Mouse (Mus musculus): Measurements from ENCODE around the gene Trp53tg5. TPM values are rescaled to one million over a fixed set of nuclear protein-coding genes. Genes with fewer than 3 reads are reported as not detected.
A peak's percentile ranks its signal among the peaks of the same experiment; 100 is the strongest.

The Trp53tg5 gene
- total and polyA plus RNA-seq, 3 experiments: not detected

DNA sequence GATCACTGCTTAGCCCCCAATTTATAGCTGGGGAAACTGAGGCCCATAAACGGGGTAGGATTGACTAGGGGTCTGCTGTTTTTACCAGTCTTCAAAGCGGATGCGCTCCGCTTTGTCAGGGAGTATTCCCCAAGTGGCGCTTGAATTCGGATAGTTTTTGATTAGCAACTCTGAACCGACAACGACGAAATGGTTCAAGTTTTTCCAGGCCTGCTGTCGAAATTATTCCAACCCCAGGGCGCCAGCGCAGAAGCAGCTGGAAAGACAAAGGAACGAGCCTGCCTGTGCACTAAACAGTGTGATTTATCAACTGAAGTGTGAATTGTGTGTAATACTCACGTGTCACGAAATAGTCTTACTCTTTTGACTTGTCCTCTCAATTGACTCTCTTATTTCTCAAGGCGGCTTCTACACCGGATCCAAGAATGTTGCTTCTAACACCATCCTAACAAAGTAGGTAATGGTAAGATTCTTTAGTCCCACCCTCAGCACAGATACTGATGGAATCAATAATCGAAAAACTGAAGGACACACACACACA, 30.0 kb downstream of the Trp53tg5 start, which contains the start of gene Sdc4:
Gene Sdc4, minus strand, starts transcription at position 428 of the 541 bp plus-strand sequence.
- H3K36me3 ChIP-seq (replicated peaks in 1 of 2; ENCODE audit: control insufficient read depth in 1 of 2, insufficient read depth in 1 of 2, low read length in 1 of 2): peaks cover 0 to 15% of the 10 kb centered on the region in 2 experiments
- H3K4me3 ChIP-seq (replicated peaks in 1 of 3; ENCODE audit: low read depth in 2 of 3, low read length in 2 of 3, poor library complexity in 1 of 3): peak within 1 kb of the TSS; percentile 58 to 72 (median 63)
- H3K9me3 ChIP-seq (replicated peaks; ENCODE audit: low read length): no peaks in the 10 kb centered on the region
- H3K79me2 ChIP-seq (replicated peaks; ENCODE audit: control insufficient read depth, extremely low read depth, insufficient read depth, poor library complexity, severe bottlenecking): peaks cover 31% of the 10 kb centered on the region
- peak within 1 kb of the TSS; percentile 87 for H3K9ac ChIP-seq (ENCODE audit: insufficient read depth, low read depth)
- no peak for TF ChIP-seq HCFC1 (IDR thresholded peaks at IDR 0.05; ENCODE audit: low read depth, low read length)
- TF ChIP-seq SIN3A (IDR thresholded peaks at IDR 0.05; ENCODE audit: low read length): no peak
- no peak for TF ChIP-seq USF2 (conservative IDR thresholded peaks at IDR 0.05; ENCODE audit: low read depth, low read length)
- no peak for TF ChIP-seq TCF12 (IDR thresholded peaks at IDR 0.05; ENCODE audit: low read depth, low read length)
- TF ChIP-seq ELF1 (IDR thresholded peaks at IDR 0.05; ENCODE audit: low read depth, low read length): no peak
- TF ChIP-seq NELFE (IDR thresholded peaks at IDR 0.05; ENCODE audit: low read depth, low read length): no peak
- TF ChIP-seq CTCF (conservative IDR thresholded peaks at IDR 0.05 in 1 of 2, IDR thresholded peaks at IDR 0.05 in 1 of 2; ENCODE audit: low read depth in 2 of 2, low read length in 2 of 2): no peak
- in situ Hi-C loops (cut with MboI; ENCODE audit: low pct_ligation_motif_present, low pct_unique_long_range_greater_than_20kb, low sequenced_read_pairs): no loop called here
- no peak for DNase-seq (ENCODE audit: extremely low read depth)
- H3K27me3 ChIP-seq (replicated peaks): peaks cover 20% of the 10 kb centered on the region
- H3K4me1 ChIP-seq (ENCODE audit: control insufficient read depth in 1 of 2, insufficient read depth in 2 of 2): peaks cover 14 to 51% of the 10 kb centered on the region in 2 experiments; a peak in 3 of 4 replicates
- H3K27ac ChIP-seq (ENCODE audit: insufficient read depth, low read depth): peak within 1 kb of the TSS; percentile 10; the same call in 1 of the 2 replicates
- H3K4me2 ChIP-seq (ENCODE audit: insufficient read depth, low read depth, poor library complexity, severe bottlenecking): peak within 1 kb of the TSS; percentile 77
- dilution Hi-C loops (cut with MboI; ENCODE audit: extremely low pct_ligation_motif_present, extremely low pct_unique_long_range_greater_than_20kb, low sequenced_read_pairs): no loop called here

DNA sequence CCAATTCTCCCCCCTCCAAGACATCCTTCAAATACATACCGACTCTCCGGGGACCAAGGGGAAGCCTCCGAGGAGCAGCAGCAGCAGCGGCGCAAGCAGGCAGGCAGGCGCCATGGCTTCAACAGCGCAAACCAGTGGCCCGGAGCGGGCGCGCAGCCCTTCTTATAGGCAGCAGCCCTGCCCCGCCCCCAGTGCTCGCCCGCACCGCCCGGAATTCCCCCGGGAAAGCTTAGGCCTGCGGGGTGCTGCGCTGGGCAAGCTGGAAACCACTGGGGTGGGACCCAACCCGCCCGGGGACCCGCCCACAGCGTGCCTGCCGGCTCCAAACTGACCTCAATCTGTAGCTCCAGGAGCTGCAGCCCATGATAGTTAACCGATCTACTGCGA, 30.5 kb downstream of the Trp53tg5 start:
- in situ Hi-C loops (cut with MboI; ENCODE audit: low pct_ligation_motif_present, low pct_unique_long_range_greater_than_20kb, low sequenced_read_pairs) (no loop called here), dilution Hi-C loops (cut with MboI; ENCODE audit: extremely low pct_ligation_motif_present, extremely low pct_unique_long_range_greater_than_20kb, low sequenced_read_pairs) (no loop called here)
- peak; percentile 71 for DNase-seq (ENCODE audit: extremely low read depth)
- Histone ChIP-seq H3K4me1 (ENCODE audit: control insufficient read depth in 1 of 2, insufficient read depth in 2 of 2) (peaks cover 14 to 54% of the 10 kb centered on the region in 2 experiments; a peak in 3 of 4 replicates), H3K79me2 (replicated peaks; ENCODE audit: control insufficient read depth, extremely low read depth, insufficient read depth, poor library complexity, severe bottlenecking) (peaks cover 35% of the 10 kb centered on the region), H3K27ac (ENCODE audit: insufficient read depth, low read depth) (peak overlapping the region; percentile 10; the same call in 1 of the 2 replicates), H3K4me3 (replicated peaks in 1 of 3; ENCODE audit: low read depth in 2 of 3, low read length in 2 of 3, poor library complexity in 1 of 3) (peak overlapping the region; percentile 58 to 72 (median 63)), H3K9ac (ENCODE audit: insufficient read depth, low read depth) (peak overlapping the region; percentile 87), H3K4me2 (ENCODE audit: insufficient read depth, low read depth, poor library complexity, severe bottlenecking) (peak overlapping the region; percentile 77; the same call in 1 of the 2 replicates), H3K27me3 (replicated peaks) (peaks cover 18% of the 10 kb centered on the region), H3K9me3 (replicated peaks; ENCODE audit: low read length) (no peaks in the 10 kb centered on the region), H3K36me3 (replicated peaks in 1 of 2; ENCODE audit: control insufficient read depth in 1 of 2, insufficient read depth in 1 of 2, low read length in 1 of 2) (peaks cover 0 to 18% of the 10 kb centered on the region in 2 experiments)
- TF ChIP-seq MAX (IDR thresholded peaks at IDR 0.05; ENCODE audit: low read length): 0 out of 2 replicates have a peak, but pooled peaks have one; percentile 7
- TF ChIP-seq POLR2A (IDR thresholded peaks at IDR 0.05; ENCODE audit: low read depth, low read length): peak; percentile 98
- peak; percentile 5 for TF ChIP-seq RAD21 (IDR thresholded peaks at IDR 0.05; ENCODE audit: low read depth, low read length)
- no peak for TF ChIP-seq USF2 (conservative IDR thresholded peaks at IDR 0.05; ENCODE audit: low read depth, low read length)
- no peak for TF ChIP-seq CTCF (conservative IDR thresholded peaks at IDR 0.05 in 1 of 2, IDR thresholded peaks at IDR 0.05 in 1 of 2; ENCODE audit: low read depth in 2 of 2, low read length in 2 of 2)
- peak; percentile 51; the same call in 1 of the 2 replicates for TF ChIP-seq RCOR1 (conservative IDR thresholded peaks at IDR 0.05; ENCODE audit: low read depth, low read length)
- TF ChIP-seq CHD2 (IDR thresholded peaks at IDR 0.05; ENCODE audit: low read length): peak; percentile 69; the same call in 1 of the 2 replicates
- TF ChIP-seq ETS1 (conservative IDR thresholded peaks at IDR 0.05; ENCODE audit: low read depth, low read length): peak; percentile 78
- peak; percentile 55; the same call in 1 of the 2 replicates for TF ChIP-seq MXI1 (IDR thresholded peaks at IDR 0.05; ENCODE audit: low read depth, low read length)
- TF ChIP-seq IRF4 (IDR thresholded peaks at IDR 0.05; ENCODE audit: low read depth, low read length): peak; percentile 54
- no peak for TF ChIP-seq PAX5 (IDR thresholded peaks at IDR 0.05; ENCODE audit: low read length)
- TF ChIP-seq KAT2A (IDR thresholded peaks at IDR 0.05; ENCODE audit: insufficient replicate concordance, low read length): peak; percentile 67; the same call in 1 of the 2 replicates
- peak; percentile 84 for TF ChIP-seq MEF2A (IDR thresholded peaks at IDR 0.05; ENCODE audit: borderline replicate concordance, low read depth, low read length)
- peak; percentile 91 for TF ChIP-seq TBP (conservative IDR thresholded peaks at IDR 0.05; ENCODE audit: low read depth, low read length)
- TF ChIP-seq USF1 (IDR thresholded peaks at IDR 0.05; ENCODE audit: low read depth, low read length): no peak
- peak; percentile 98 for TF ChIP-seq NELFE (IDR thresholded peaks at IDR 0.05; ENCODE audit: low read depth, low read length)
- TF ChIP-seq ZMIZ1 (IDR thresholded peaks at IDR 0.05; ENCODE audit: low read depth, low read length): peak; percentile 98
- TF ChIP-seq CHD1 (IDR thresholded peaks at IDR 0.05; ENCODE audit: low read depth, low read length): no peak
- peak; percentile 64; the same call in 1 of the 2 replicates for TF ChIP-seq SIN3A (IDR thresholded peaks at IDR 0.05; ENCODE audit: low read length)
- peak; percentile 49; the same call in 1 of the 2 replicates for TF ChIP-seq HCFC1 (IDR thresholded peaks at IDR 0.05; ENCODE audit: low read depth, low read length)
- TF ChIP-seq POLR2AphosphoS2 (IDR thresholded peaks at IDR 0.05; ENCODE audit: low read depth, low read length): peak; percentile 84; the same call in 1 of the 2 replicates
- no peak for TF ChIP-seq UBTF (IDR thresholded peaks at IDR 0.05; ENCODE audit: low read depth, low read length)
- TF ChIP-seq EP300 (IDR thresholded peaks at IDR 0.05; ENCODE audit: low read length): no peak; the same call in 1 of the 2 replicates
- peak; percentile 87 for TF ChIP-seq TCF12 (IDR thresholded peaks at IDR 0.05; ENCODE audit: low read depth, low read length)
- no peak for TF ChIP-seq JUND (conservative IDR thresholded peaks at IDR 0.05; ENCODE audit: low read depth, low read length)
- TF ChIP-seq NRF1 (IDR thresholded peaks at IDR 0.05; ENCODE audit: low read depth, low read length): peak; percentile 56; the same call in 1 of the 2 replicates
- TF ChIP-seq ELF1 (IDR thresholded peaks at IDR 0.05; ENCODE audit: low read depth, low read length): peak; percentile 54; the same call in 1 of the 2 replicates
- no peak for TF ChIP-seq E2F4 (IDR thresholded peaks at IDR 0.05; ENCODE audit: insufficient replicate concordance, low read depth, low read length)
- peak; percentile 72; the same call in 1 of the 2 replicates for TF ChIP-seq BHLHE40 (IDR thresholded peaks at IDR 0.05; ENCODE audit: low read depth, low read length)
- peak; percentile 88 for TF ChIP-seq MAZ (IDR thresholded peaks at IDR 0.05; ENCODE audit: low read depth, low read length)

Data from CH12.LX (cell line).